Mouse (Mus musculus): ENCODE data around the gene Pgpep1.

GRCm38 (mm10) chr8:70672325-70673078 lies 12.3 kb upstream of the Pgpep1 start:
- TF ChIP-seq POLR2A (IDR thresholded peaks at IDR 0.05; ENCODE audit: insufficient read length, low read depth) = no peak
- TF ChIP-seq REST (IDR thresholded peaks at IDR 0.05; ENCODE audit: insufficient read depth, insufficient read length) = no peak
- TF ChIP-seq E2F4 (IDR thresholded peaks at IDR 0.05; ENCODE audit: insufficient read depth) = no peak
- TF ChIP-seq MYOG (IDR thresholded peaks at IDR 0.05; ENCODE audit: control insufficient read depth in 1 of 3, insufficient read depth in 1 of 3, insufficient read length in 2 of 3, low read depth in 2 of 3) = no peak
- TF ChIP-seq TCF12 (IDR thresholded peaks at IDR 0.05; ENCODE audit: insufficient read depth, poor library complexity, severe bottlenecking) = no peak
- peak in 1 of 3 experiments; percentile 3 for TF ChIP-seq MYOD1 (IDR thresholded peaks at IDR 0.05; ENCODE audit: control insufficient read depth in 1 of 3, insufficient read length in 2 of 3, low read depth in 2 of 3)
- TF ChIP-seq USF1 (IDR thresholded peaks at IDR 0.05; ENCODE audit: low read depth) = no peak
- TF ChIP-seq MAX (IDR thresholded peaks at IDR 0.05; ENCODE audit: low read depth) = no peak
- no peak for TF ChIP-seq TCF3 (IDR thresholded peaks at IDR 0.05; ENCODE audit: insufficient read length, low read depth)
- no peak for TF ChIP-seq POLR2AphosphoS2 (IDR thresholded peaks at IDR 0.05; ENCODE audit: insufficient read length, low read depth)
- no peak for TF ChIP-seq CEBPB (IDR thresholded peaks at IDR 0.05; ENCODE audit: insufficient read depth, poor library complexity, severe bottlenecking)
- TF ChIP-seq SRF (IDR thresholded peaks at IDR 0.05; ENCODE audit: control insufficient read depth, insufficient read length, low read depth) = no peak

Measured in myocyte (in vitro differentiated cells).